Mouse (Mus musculus) cerebellum, adult 2 months (tissue): Measurements from ENCODE around the gene Proser3.

ENCODE experiments used
- CTCF ChIP-seq: fragments of 200-500 bp; IDR thresholded peaks from 2 replicates; pipeline ENCODE4 v1.5.1; 2011; ENCODE audit warnings: low read depth, mild to moderate bottlenecking, control low read depth, low read length, moderate library complexity, borderline replicate concordance; ENCODE audit not compliant: insufficient read depth
- POLR2A ChIP-seq: fragments of 200-500 bp; IDR thresholded peaks from 2 replicates; pipeline ENCODE4 v1.6.1; 2011; ENCODE audit warnings: low read length, control low read depth, borderline replicate concordance; ENCODE audit not compliant: insufficient read depth

DNA sequence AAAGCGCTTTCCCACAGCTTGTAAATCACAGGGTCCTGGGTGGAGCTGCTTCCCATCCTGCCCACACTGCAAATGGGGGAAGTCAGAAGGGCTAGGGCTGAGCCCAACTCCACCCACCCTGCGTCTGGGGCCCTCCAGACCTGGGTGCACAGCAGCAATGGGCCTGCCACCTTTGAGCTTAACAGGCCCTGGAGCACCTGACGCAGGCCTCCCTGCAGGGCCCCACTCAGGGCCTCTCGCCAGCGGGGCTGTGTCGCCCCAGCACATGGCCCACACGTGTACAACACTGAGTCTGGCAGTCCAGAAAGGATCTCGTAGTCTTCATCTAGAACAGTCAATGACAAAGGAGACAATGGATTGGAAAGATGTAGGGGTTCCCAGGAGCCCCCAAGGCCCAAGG, 27.9 kb upstream of the Proser3 start:
- TF ChIP-seq POLR2A (no peak), CTCF (no peak)
